Mouse (Mus musculus): ENCODE measurements at regions not wholly inside any gene's neighbourhood (a gene's known extent, or its start where the extent isn't known, plus 50 kb on each side); places are given as distances from the start of the nearest gene placed in this dataset.

GRCm38 (mm10) chr4:105301547-105301946 is 144.4 kb downstream of the Plpp3 start:
- Histone ChIP-seq H3K4me1 (replicated peaks; ENCODE audit: control insufficient read depth, insufficient read depth, low read length) (no peaks in the 10 kb centered on the region), H3K4me3 (replicated peaks; ENCODE audit: low read length) (no peak overlapping the region), H3K27ac (no peak overlapping the region), H3K9me3 (ENCODE audit: control insufficient read depth, low read length) (no peaks in the 10 kb centered on the region), H3K9ac (no peak overlapping the region), H3K27me3 (ENCODE audit: control insufficient read depth, insufficient read depth, low read length) (no peaks in the 10 kb centered on the region), H3K4me2 (replicated peaks) (no peak overlapping the region), H3K36me3 (replicated peaks; ENCODE audit: control insufficient read depth, insufficient read depth) (no peaks in the 10 kb centered on the region)
- no peak for DNase-seq (ENCODE audit: low spot score)
- ATAC-seq (ENCODE audit: low FRiP score): no peak
- 74% methylated on average over 1 of the region's 1 CpGs for WGBS

GRCm38 (mm10) chr4:105304166-105304565 is 147.0 kb downstream of the Plpp3 start:
- Histone ChIP-seq H3K36me3 (replicated peaks; ENCODE audit: control insufficient read depth, insufficient read depth) (no peaks in the 10 kb centered on the region), H3K9ac (no peak overlapping the region), H3K9me3 (ENCODE audit: control insufficient read depth, low read length) (no peaks in the 10 kb centered on the region), H3K4me2 (replicated peaks) (no peak overlapping the region), H3K27me3 (ENCODE audit: control insufficient read depth, insufficient read depth, low read length) (no peaks in the 10 kb centered on the region), H3K4me1 (replicated peaks; ENCODE audit: control insufficient read depth, insufficient read depth, low read length) (no peaks in the 10 kb centered on the region), H3K27ac (no peak overlapping the region), H3K4me3 (replicated peaks; ENCODE audit: low read length) (no peak overlapping the region)
- ATAC-seq (ENCODE audit: low FRiP score) (no peak), DNase-seq (ENCODE audit: low spot score) (no peak)
- WGBS: 41% methylated on average over 2 of the region's 2 CpGs

- H3K27me3 ChIP-seq (ENCODE audit: control insufficient read depth, insufficient read depth, low read length): no peaks in the 10 kb centered on the region
- H3K36me3 ChIP-seq (replicated peaks; ENCODE audit: control insufficient read depth, insufficient read depth): no peaks in the 10 kb centered on the region
- H3K4me2 ChIP-seq (replicated peaks): no peak overlapping the region
- no peaks in the 10 kb centered on the region for H3K9me3 ChIP-seq (ENCODE audit: control insufficient read depth, low read length)
- WGBS: 88% methylated on average over 6 of the region's 6 CpGs
- H3K4me3 ChIP-seq (replicated peaks; ENCODE audit: low read length): no peak overlapping the region
- no peaks in the 10 kb centered on the region for H3K4me1 ChIP-seq (replicated peaks; ENCODE audit: control insufficient read depth, insufficient read depth, low read length)
- DNase-seq (ENCODE audit: low spot score): no peak
- H3K9ac ChIP-seq: no peak overlapping the region
- H3K27ac ChIP-seq: no peak overlapping the region
- ATAC-seq (ENCODE audit: low FRiP score): no peak
Observed at GRCm38 (mm10) chr4:105305931-105306330, 148.8 kb downstream of the Plpp3 start.

- no peaks in the 10 kb centered on the region for H3K36me3 ChIP-seq (replicated peaks; ENCODE audit: control insufficient read depth, insufficient read depth)
- DNase-seq (ENCODE audit: low spot score) (no peak), ATAC-seq (ENCODE audit: low FRiP score) (no peak)
- no peak overlapping the region for H3K4me3 ChIP-seq (replicated peaks; ENCODE audit: low read length)
- WGBS: 80% methylated on average over 4 of the region's 4 CpGs
- no peaks in the 10 kb centered on the region for H3K27me3 ChIP-seq (ENCODE audit: control insufficient read depth, insufficient read depth, low read length)
- no peaks in the 10 kb centered on the region for H3K9me3 ChIP-seq (ENCODE audit: control insufficient read depth, low read length)
- no peaks in the 10 kb centered on the region for H3K4me1 ChIP-seq (replicated peaks; ENCODE audit: control insufficient read depth, insufficient read depth, low read length)
- no peak overlapping the region for H3K9ac ChIP-seq
- H3K4me2 ChIP-seq (replicated peaks): no peak overlapping the region
- no peak overlapping the region for H3K27ac ChIP-seq
Observed at GRCm38 (mm10) chr4:105307356-105307755, 150.2 kb downstream of the Plpp3 start.

GRCm38 (mm10) chr4:105307905-105308304 is 150.8 kb downstream of the Plpp3 start:
- ATAC-seq (ENCODE audit: low FRiP score) (no peak), DNase-seq (ENCODE audit: low spot score) (no peak)
- H3K27me3 ChIP-seq (ENCODE audit: control insufficient read depth, insufficient read depth, low read length): no peaks in the 10 kb centered on the region
- no peak overlapping the region for H3K27ac ChIP-seq
- H3K9ac ChIP-seq: no peak overlapping the region
- H3K4me3 ChIP-seq (replicated peaks; ENCODE audit: low read length): no peak overlapping the region
- H3K4me2 ChIP-seq (replicated peaks): no peak overlapping the region
- 83% methylated on average over 5 of the region's 5 CpGs for WGBS
- no peaks in the 10 kb centered on the region for H3K36me3 ChIP-seq (replicated peaks; ENCODE audit: control insufficient read depth, insufficient read depth)
- no peaks in the 10 kb centered on the region for H3K4me1 ChIP-seq (replicated peaks; ENCODE audit: control insufficient read depth, insufficient read depth, low read length)
- no peaks in the 10 kb centered on the region for H3K9me3 ChIP-seq (ENCODE audit: control insufficient read depth, low read length)

GRCm38 (mm10) chr4:105308971-105309488 is 151.9 kb downstream of the Plpp3 start:
- Histone ChIP-seq H3K4me1 (replicated peaks; ENCODE audit: control insufficient read depth, insufficient read depth, low read length) (no peaks in the 10 kb centered on the region), H3K36me3 (replicated peaks; ENCODE audit: control insufficient read depth, insufficient read depth) (no peaks in the 10 kb centered on the region), H3K27me3 (ENCODE audit: control insufficient read depth, insufficient read depth, low read length) (no peaks in the 10 kb centered on the region), H3K9ac (no peak overlapping the region), H3K4me3 (replicated peaks; ENCODE audit: low read length) (no peak overlapping the region), H3K27ac (no peak overlapping the region), H3K4me2 (replicated peaks) (no peak overlapping the region), H3K9me3 (ENCODE audit: control insufficient read depth, low read length) (no peaks in the 10 kb centered on the region)
- 90% methylated on average over 5 of the region's 5 CpGs for WGBS
- DNase-seq (ENCODE audit: low spot score) (no peak), ATAC-seq (ENCODE audit: low FRiP score) (no peak)

- Histone ChIP-seq H3K36me3 (replicated peaks; ENCODE audit: control insufficient read depth, insufficient read depth) (no peaks in the 10 kb centered on the region), H3K9ac (no peak overlapping the region), H3K4me2 (replicated peaks) (no peak overlapping the region), H3K9me3 (ENCODE audit: control insufficient read depth, low read length) (no peaks in the 10 kb centered on the region), H3K4me1 (replicated peaks; ENCODE audit: control insufficient read depth, insufficient read depth, low read length) (no peaks in the 10 kb centered on the region), H3K27me3 (ENCODE audit: control insufficient read depth, insufficient read depth, low read length) (no peaks in the 10 kb centered on the region), H3K27ac (no peak overlapping the region), H3K4me3 (replicated peaks; ENCODE audit: low read length) (no peak overlapping the region)
- no peak for DNase-seq (ENCODE audit: low spot score)
- no peak for ATAC-seq (ENCODE audit: low FRiP score)
- 70% methylated on average over 7 of the region's 7 CpGs for WGBS
Observed at GRCm38 (mm10) chr4:105312643-105313042, 155.5 kb downstream of the Plpp3 start.

GRCm38 (mm10) chr4:105313151-105313818 is 156.1 kb downstream of the Plpp3 start:
- no peak for ATAC-seq (ENCODE audit: low FRiP score)
- WGBS: 69% methylated on average over 10 of the region's 10 CpGs

GRCm38 (mm10) chr4:105315095-105315494 is 157.9 kb downstream of the Plpp3 start:
- H3K27ac ChIP-seq: no peak overlapping the region
- no peaks in the 10 kb centered on the region for H3K9me3 ChIP-seq (ENCODE audit: control insufficient read depth, low read length)
- 81% methylated on average over 5 of the region's 5 CpGs for WGBS
- H3K4me2 ChIP-seq (replicated peaks): no peak overlapping the region
- no peak for DNase-seq (ENCODE audit: low spot score)
- H3K9ac ChIP-seq: no peak overlapping the region
- H3K36me3 ChIP-seq (replicated peaks; ENCODE audit: control insufficient read depth, insufficient read depth): no peaks in the 10 kb centered on the region
- H3K4me1 ChIP-seq (replicated peaks; ENCODE audit: control insufficient read depth, insufficient read depth, low read length): no peaks in the 10 kb centered on the region
- H3K27me3 ChIP-seq (ENCODE audit: control insufficient read depth, insufficient read depth, low read length): no peaks in the 10 kb centered on the region
- no peak overlapping the region for H3K4me3 ChIP-seq (replicated peaks; ENCODE audit: low read length)
- no peak for ATAC-seq (ENCODE audit: low FRiP score)

More at GRCm38 (mm10) chr4:105313151-105313818, 156.1 kb downstream of the Plpp3 start:
- Histone ChIP-seq H3K27me3 (ENCODE audit: control insufficient read depth, insufficient read depth, low read length) (no peaks in the 10 kb centered on the region), H3K9ac (no peak overlapping the region), H3K4me1 (replicated peaks; ENCODE audit: control insufficient read depth, insufficient read depth, low read length) (no peaks in the 10 kb centered on the region), H3K36me3 (replicated peaks; ENCODE audit: control insufficient read depth, insufficient read depth) (no peaks in the 10 kb centered on the region), H3K4me3 (replicated peaks; ENCODE audit: low read length) (no peak overlapping the region), H3K9me3 (ENCODE audit: control insufficient read depth, low read length) (no peaks in the 10 kb centered on the region), H3K27ac (no peak overlapping the region), H3K4me2 (replicated peaks) (no peak overlapping the region)
- DNase-seq (ENCODE audit: low spot score): no peak

All from hindbrain, embryonic 14.5 days (tissue).